Mouse (Mus musculus) left cerebral cortex, postnatal 14 days (tissue): ENCODE measurements around the gene Akap5. TPM values are rescaled to one million over a fixed set of nuclear protein-coding genes. Genes with fewer than 3 reads are reported as not detected.

Experiments
- DNase-seq, 2 experiments: peaks; one replicate each; pipeline ENCODE4 v3.0.0; 2021 to 2022; ENCODE audit warnings: low spot score in 2 of 2, mixed read lengths in 1 of 2
- intact Hi-C: fragments of 180-260 bp; cut with DNase I; formaldehyde crosslinking; loops from one replicate; pipeline ENCODE4 v1.15.1; 2025
- total RNA-seq, 2 experiments: library from RNA; stranded (reverse); gene quantifications; 2 replicates each; pipeline ENCODE4 v1.2.3; 2021

Akap5 gene
- total RNA-seq, 2 experiments from 2014 or later, result 109 to 111 TPM

- DNase-seq, result no peak
- intact Hi-C loops, result no loop called here
Observed at GRCm38 (mm10) chr12:76361405-76362302, 37.0 kb downstream of the Akap5 start.

DNA sequence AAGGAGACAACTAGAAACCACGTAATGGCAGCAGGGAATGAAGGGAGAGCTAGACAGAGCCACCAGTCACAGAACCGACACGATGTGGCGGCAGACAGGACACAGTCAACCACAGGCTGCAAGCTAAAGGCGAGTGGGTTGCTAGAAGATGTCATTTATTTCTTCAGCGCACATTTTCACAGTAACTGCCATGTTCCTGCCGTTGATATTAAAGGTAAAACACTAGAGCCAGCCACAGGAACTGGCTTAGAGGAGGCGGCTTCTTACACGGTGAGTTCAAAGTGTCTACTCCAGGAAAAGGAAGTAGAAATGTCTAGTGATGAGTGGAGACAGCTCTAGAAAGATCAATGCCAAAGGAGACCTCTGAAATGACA is 37.6 kb downstream of the Akap5 start:
- intact Hi-C loops, result no loop called here
- DNase-seq, result no peak

DNA sequence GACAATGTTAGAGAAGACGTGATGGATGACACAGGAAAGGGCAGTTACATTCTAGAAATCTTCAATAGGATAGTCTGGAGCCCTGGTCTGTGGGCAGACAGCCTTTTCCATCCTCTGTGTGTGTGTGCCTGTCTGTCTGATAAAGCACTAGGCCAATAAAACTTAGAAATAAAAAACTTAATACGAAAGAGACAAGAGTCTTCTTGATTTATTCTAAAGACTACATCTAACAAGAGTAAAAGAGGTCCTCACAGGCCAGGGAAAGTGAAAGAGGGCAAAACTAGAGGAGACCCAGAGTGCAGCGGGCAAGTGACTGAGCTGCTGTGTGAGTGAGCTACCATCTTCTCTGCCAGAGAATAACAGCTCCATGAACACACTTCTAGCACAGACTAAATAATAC is 41.6 kb downstream of the Akap5 start:
- intact Hi-C loops, result loop anchor here (5.0 kb wide), 1 partner anchor 106 kb away; no protein-coding TSS in a partner anchor
- no peak for DNase-seq

- intact Hi-C loops, result loop anchor here (5.0 kb wide), 1 partner anchor 105 kb away; no protein-coding TSS in a partner anchor
- peak in 1 of 2 experiments; percentile 44 for DNase-seq
Observed at GRCm38 (mm10) chr12:76367096-76367995, 42.7 kb downstream of the Akap5 start.

GRCm38 (mm10) chr12:76368201-76368789 is 43.6 kb downstream of the Akap5 start:
- DNase-seq, result no peak
- intact Hi-C loops, result loop anchor here (5.0 kb wide), 1 partner anchor 104 kb away; no protein-coding TSS in a partner anchor

GRCm38 (mm10) chr12:76368790-76369205 is 44.1 kb downstream of the Akap5 start:
- intact Hi-C loops, result loop anchor here (5.0 kb wide), 1 partner anchor 104 kb away; no protein-coding TSS in a partner anchor
- DNase-seq, result peak; percentile 50 to 51

DNA sequence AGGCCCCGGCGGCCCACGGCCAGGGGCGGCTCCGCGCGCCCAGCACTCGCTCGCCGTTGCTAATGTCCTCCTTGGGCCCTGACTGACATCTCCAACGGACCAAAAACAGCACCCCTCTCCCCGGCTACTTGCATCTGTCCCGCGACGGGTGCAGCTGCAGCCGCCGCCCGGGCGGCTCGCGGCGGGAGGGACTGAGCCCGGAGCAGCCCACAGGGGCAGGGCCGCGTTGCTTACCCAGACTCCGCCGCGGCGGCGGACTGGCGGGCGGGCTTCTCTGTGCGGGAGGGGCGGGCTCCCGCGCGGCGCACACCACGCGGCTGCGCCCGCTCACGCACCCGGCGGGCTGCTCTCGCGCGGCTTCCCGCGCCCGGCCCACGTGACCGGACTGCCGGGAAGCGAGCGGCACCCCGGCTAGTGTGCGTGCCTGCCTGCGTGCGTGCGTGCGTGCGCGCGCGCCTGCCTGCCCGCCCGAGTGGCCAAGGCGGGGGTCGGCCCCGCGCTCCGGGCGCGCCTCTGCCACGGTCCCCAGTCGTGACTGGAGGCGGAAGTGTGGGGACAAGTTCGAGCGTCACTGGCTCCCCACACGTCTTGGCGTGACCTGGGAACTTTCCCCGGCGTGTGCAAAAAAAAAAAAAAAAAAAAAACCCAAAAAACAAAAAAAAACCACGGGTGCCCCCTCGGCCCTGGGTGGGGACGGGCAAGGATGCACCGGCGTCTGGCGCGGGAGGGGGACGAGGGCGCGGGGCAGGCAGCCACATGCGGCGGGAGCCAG is 44.7 kb downstream of the Akap5 start, which contains the start of gene Zbtb25:
Gene Zbtb25, minus strand, starts transcription at position 397 of the 772 bp plus-strand sequence.
- DNase-seq, result peak; percentile 91 to 95
- intact Hi-C loops, result loop anchor here (5.0 kb wide), 1 partner anchor 103 kb away; no protein-coding TSS in a partner anchor

GRCm38 (mm10) chr12:76369978-76370830 is 45.5 kb downstream of the Akap5 start, which contains the start of gene Zbtb1:
Gene Zbtb1, plus strand, starts transcription at chr12:76370266.
- DNase-seq, result peak; percentile 82 to 84
- intact Hi-C loops, result loop anchor here (2.0 to 5.0 kb wide), 2 partner anchors 35 to 102 kb away; partner anchors contain the start of gene Hspa2

DNA sequence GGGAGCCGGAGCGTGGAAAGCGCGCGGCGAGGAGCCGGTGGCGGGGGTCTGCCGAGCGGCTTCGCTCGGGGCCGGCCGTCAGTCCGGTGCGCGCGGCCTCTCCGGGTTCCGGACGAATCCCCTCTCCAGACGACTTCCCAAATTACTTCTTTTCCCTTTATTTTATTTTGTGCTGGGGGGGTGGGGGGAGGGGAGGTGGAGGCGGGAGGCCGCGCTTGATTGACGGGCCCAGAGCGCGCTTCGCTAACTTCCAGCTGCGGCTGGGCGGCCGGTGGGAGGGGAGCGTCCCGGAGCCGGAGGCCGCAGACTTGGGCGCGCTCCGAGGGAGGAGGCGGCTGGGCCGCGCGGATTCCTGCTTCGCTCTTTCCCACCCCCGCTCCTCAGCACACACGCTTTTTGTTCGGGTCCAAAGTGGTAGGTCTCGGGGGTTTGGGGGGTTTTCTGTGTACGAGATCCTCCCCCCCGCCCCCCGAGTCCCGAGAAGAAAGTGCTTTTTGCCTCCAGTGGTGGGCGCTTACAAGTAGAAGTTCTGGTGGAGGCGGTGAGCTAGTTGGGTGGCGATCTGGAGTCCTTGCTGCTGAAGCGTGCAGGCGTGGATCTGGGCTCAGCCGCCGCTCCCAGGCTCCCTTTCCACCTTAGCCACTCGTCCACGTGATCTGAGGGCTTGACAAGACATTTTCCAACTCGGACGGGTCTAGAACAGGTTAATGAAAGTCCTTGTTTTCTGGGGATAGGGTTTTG is 46.3 kb downstream of the Akap5 start:
- intact Hi-C loops, result loop anchor here (2.0 kb wide), 1 partner anchor 34 kb away; the partner anchor contains the start of gene Hspa2
- DNase-seq, result peak; percentile 38 to 52

DNA sequence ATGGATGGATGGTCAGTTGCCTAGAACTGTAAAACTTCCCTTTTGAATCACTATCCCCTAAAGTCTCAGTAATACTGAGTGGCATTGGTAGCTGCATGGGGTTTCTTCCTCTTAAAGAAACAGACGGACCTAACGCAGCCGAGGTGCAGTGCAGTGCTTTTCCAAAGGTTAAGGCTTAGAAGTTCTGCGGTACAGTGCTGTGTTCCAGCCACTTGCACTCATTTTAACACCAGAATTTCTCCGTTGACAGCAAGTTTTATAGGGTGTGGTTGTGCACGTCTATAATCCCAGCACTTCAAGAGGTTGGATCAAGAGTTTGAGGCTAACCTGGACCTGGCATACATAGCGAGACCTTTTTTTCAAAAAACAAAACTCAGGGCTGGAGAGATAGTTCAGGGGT is 47.4 kb downstream of the Akap5 start:
- no peak for DNase-seq
- intact Hi-C loops, result no loop called here

DNA sequence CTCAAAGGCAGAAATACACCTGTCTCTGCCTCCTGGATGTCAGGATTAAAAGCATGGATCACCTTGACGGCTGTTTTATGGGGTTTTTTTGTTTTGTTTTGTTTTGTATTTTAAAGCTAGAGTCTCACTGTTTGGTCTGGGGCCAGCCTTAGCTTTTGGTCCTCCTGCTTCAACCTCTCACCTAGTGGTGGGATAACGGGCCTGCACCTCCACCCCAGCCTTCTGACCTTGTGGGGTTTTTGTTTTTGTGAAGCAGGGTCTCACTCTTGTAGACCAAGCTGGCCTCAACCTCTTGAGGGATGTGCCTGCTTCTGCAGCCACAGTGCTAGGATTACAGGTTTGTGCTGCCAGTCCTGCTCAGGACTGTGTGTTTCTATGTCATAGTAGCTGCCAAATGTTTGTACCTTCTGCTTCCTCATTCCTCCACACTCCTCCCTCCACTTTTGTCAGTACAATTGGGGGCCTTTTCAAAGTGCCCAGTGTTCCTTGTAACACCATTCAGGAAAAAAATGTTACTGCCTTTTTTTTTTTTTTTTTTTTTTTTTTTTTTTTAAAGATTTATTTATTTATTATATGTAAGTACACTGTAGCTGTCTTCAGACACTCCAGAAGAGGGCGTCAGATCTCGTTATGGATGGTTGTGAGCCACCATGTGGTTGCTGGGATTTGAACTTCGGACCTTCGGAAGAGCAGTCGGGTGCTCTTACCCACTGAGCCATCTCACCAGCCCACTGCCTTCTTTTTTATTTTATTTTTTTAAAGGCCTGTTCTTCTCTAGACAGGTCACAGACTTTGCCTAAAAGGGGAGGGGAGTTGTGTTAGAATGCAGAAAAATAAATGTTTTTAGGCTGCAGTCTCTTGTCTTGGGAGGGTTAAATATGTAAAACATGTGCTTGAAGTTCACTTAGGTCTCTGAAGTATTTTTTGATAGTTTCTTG is 48.5 kb downstream of the Akap5 start:
- intact Hi-C loops, result no loop called here
- no peak for DNase-seq

GRCm38 (mm10) chr12:76373991-76374390 is 49.3 kb downstream of the Akap5 start:
- DNase-seq, result no peak
- intact Hi-C loops, result no loop called here

DNA sequence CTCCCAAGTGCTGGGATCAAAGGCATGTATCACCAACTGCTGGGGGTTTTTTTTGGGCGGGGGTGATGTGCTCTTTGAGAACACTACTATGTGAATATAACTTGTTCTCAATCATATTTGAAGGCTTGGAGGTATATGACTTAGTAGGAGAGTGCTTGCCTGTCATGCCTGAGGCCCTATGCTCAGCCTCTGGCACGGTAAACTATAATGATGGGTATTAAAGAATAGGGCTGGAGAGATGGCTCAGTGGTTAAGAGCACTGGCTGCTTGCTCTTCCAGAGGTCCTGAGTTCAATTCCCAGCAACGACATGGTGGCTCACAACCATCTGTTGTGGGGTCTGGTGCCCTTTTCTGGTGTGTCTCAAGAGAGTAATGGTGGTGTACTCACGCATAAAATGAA is 50.2 kb downstream of the Akap5 start:
- DNase-seq, result no peak
- intact Hi-C loops, result no loop called here

DNA sequence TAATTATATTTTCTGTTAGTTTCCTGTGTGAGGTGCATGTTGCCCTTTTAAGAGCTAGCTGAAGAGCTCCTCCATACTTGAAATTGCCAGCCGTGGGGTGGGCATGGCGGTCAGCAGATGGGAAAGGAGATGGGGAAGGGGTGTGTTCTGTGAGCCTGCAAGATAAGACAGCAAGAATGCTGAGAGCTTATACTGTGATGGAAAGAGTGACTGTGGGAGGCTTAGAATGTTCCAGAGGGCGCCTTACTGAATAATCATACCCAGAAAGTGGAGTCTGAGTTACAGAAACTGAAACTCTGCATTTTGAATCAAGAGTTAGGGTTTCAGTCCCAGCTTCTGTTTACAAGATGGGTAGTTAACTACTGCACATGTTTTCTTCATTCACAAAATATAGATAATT is 50.8 kb downstream of the Akap5 start:
- intact Hi-C loops, result no loop called here
- no peak for DNase-seq

GRCm38 (mm10) chr12:76376649-76377048 is 52.0 kb downstream of the Akap5 start:
- DNase-seq, result peak in 1 of 2 experiments; percentile 34
- intact Hi-C loops, result no loop called here

DNA sequence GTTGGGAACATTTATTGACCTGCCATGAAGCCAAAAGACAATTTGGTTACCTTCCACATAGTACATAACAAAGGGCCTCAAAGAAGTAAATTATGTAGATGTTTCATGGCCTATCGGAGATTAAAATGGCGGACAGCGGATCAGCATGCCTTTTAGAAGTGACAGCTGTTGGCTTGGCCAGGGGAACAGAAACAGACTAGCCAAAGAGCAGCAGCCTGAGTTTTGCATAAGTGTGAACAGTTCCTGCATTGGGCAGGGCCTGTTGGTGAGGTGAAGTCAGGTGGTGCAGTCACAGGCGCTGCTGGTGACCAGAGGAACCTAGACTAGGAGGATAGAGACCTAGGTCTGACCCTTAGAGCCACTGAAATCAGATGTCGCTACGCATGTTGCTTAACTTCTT is 52.4 kb downstream of the Akap5 start:
- intact Hi-C loops, result no loop called here
- no peak for DNase-seq
